12 mouse cellular contexts compared by ENCODE assay signal in the genomic region with DNA sequence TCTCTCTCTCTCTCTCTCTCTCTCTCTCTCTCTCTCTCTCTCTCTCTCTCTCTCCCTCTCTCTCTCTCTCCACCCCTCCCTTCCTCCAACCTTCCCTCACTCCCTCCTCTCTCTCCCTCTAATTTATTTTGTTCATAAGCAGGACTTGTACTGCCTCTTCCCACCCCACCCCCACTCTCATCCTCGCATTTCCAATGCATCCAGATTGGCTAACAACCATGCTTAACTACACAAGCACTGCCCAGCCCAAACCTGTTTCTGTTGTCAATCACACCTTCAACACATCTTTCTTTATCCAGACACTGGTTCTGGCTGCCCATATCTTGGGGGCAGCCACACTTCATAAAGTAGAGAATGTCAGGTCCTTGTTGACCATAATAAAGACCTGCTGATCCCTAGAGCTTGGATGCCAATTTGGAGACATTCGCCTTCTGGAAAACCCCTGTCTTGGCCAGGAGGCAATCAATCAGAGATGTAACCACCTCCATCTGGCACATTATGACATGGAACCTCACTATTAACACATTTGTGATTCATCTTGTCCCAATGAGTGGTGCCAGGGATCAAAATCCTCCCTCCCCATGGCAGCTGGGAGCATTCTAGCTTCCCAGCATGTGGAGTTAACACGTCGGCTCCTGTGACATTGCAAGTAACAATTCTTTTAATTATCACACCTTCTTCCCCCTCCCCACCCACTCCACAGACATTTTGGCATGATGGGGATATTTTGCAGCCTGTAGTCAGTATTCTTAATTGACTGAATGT.
A peak's percentile ranks its signal among the peaks of the same experiment; 100 is the strongest.
DNase-seq lines count a peak whose midpoint lies in the region; ATAC-seq and TF ChIP-seq lines count a peak whose summit lies in the region.
"Had no signal": no experiment of that assay in that cellular context is flagged by ENCODE, and none has a peak within 500 bp of the region (broad histone marks: within the 10 kb centered on the region; RNA-seq: fewer than 3 reads in every experiment).

No protein-coding gene starts in this region.

- DNase-seq in right cerebral cortex, postnatal 4 days: peak; percentile 6
- no peak for DNase-seq in right cerebral cortex, postnatal 25 days
- DNase-seq in hindbrain, embryonic 10.5 days (ENCODE audit: low spot score): peak; percentile 2
- DNase-seq in layer of hippocampus, postnatal 14 days (ENCODE audit: low spot score in 2 of 2): peak; percentile 45 to 70
- DNase-seq in kidney, adult 18-20 months: no peak
- DNase-seq in left cerebral cortex, adult 2 months (ENCODE audit: extremely low spot score in 1 of 2, low spot score in 2 of 2): no peak
- DNase-seq: kidney, adult 9 months had no signal

- intact Hi-C loops in left cerebral cortex, adult 2 months (cut with DNase I): no loop called here

- H3K27ac ChIP-seq in hindbrain, embryonic 10.5 days: peak overlapping the region; percentile 73
- no peak overlapping the region for H3K27ac ChIP-seq in left cerebral cortex, adult 2 months
- H3K27ac ChIP-seq: heart, embryonic 13.5 days; lung, embryonic 15.5 days; stomach, postnatal 0 days had no signal

- H3K27me3 ChIP-seq in hindbrain, embryonic 10.5 days (ENCODE audit: insufficient read depth, poor library complexity, severe bottlenecking): no peaks in the 10 kb centered on the region
- H3K27me3 ChIP-seq: CH12.LX; heart, embryonic 13.5 days; lung, embryonic 15.5 days had no signal

- WGBS in hindbrain, embryonic 10.5 days: 84% methylated on average over 4 of the region's 4 CpGs

- no peaks in the 10 kb centered on the region for H3K9me3 ChIP-seq in hindbrain, embryonic 10.5 days
- H3K9me3 ChIP-seq: heart, embryonic 13.5 days; lung, embryonic 15.5 days had no signal

- peaks cover 12% of the 10 kb centered on the region for H3K4me1 ChIP-seq in hindbrain, embryonic 10.5 days (replicated peaks)
- H3K4me1 ChIP-seq: heart, embryonic 13.5 days; lung, embryonic 15.5 days had no signal

- H3K4me3 ChIP-seq in hindbrain, embryonic 10.5 days: no peak overlapping the region
- H3K4me3 ChIP-seq in left cerebral cortex, adult 2 months: no peak overlapping the region
- H3K4me3 ChIP-seq: heart, embryonic 13.5 days; lung, embryonic 15.5 days had no signal

- ATAC-seq in monocyte, adult 5-6 weeks (replicated peaks; ENCODE audit: insufficient number of reproducible peaks, low FRiP score, low TSS enrichment, poor library complexity, severe bottlenecking): no peak

- TF ChIP-seq CTCF in left cerebral cortex, adult 2 months (IDR thresholded peaks at IDR 0.05): no peak

- no peaks in the 10 kb centered on the region for H3K36me3 ChIP-seq in hindbrain, embryonic 10.5 days
- H3K36me3 ChIP-seq: heart, embryonic 13.5 days; lung, embryonic 15.5 days had no signal

Comparison
In these comparisons a context has a peak if more than half of its experiments do, and no peak if none do; other contexts are left out.
1. DNase-seq: peak in right cerebral cortex, postnatal 4 days (single experiment), hindbrain, embryonic 10.5 days (single experiment) and layer of hippocampus, postnatal 14 days (2 of 2); none in right cerebral cortex, postnatal 25 days (single experiment), kidney, adult 18-20 months (single experiment) and left cerebral cortex, adult 2 months (0 of 2).